Mouse (Mus musculus): Measurements from ENCODE around the gene Adck1. TPM values are rescaled to one million over a fixed set of nuclear protein-coding genes. Genes with fewer than 3 reads are reported as not detected.
A peak's percentile ranks its signal among the peaks of the same experiment; 100 is the strongest.
"Not testable (repeated sequence)": the region's sequence is repeated elsewhere in the genome, so short reads cannot be mapped to it uniquely, and the experiment has no call there.

The Adck1 gene
- polyA plus RNA-seq (2016; fragmentation: Nextera tagmentation; extraction: Ambion mirVana): 19.1 and 20.4 TPM in 2 replicates

DNA sequence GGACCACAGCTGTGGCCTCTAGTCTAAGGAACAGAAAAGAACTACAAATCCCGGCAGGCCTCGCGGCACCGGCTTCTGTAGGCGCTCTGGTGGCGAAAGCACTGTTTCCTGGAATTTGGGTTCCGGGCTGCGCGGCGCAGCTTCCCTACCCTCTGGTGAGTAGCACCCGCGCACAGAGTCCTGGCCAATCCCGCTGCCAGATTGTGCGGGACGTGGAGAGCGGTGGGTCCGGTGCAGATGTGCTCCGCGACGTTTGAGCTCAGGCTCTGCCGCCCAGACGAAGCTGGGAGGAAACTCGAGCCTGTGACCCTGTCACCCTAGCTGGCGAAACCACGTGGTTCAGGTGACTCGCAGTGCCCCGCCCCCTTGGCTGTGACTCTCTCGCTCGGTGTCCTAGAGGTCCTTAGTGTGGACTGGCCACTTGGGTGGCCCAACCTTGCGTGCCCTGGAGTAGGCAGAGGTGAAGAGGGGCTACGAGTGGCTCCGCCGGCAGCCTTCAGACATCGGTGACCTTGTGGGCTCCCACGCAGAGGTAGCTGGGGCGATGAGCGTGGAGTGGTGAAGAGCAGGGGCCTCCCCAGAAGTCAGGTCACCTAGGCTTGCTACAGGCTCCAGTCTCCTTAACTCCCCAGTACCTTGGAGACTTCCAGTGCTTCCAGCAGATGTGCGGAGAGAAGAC is at the start of gene Adck1:
Adck1 (plus strand) TSS at position 114 of the 679 bp plus-strand sequence.
- WGBS: under 1% methylated on average over 38 of the region's 38 CpGs
- peak; percentile 90 for DNase-seq (ENCODE audit: low spot score)
- Histone ChIP-seq H3K27me3 (ENCODE audit: insufficient read depth, poor library complexity, severe bottlenecking) (no peaks in the 10 kb centered on the region), H3K9me3 (no peaks in the 10 kb centered on the region), H3K4me3 (peak within 1 kb of the TSS; percentile 78), H3K36me3 (no peaks in the 10 kb centered on the region), H3K27ac (peak within 1 kb of the TSS; percentile 90), H3K4me1 (replicated peaks) (peaks cover 9% of the 10 kb centered on the region)

DNA sequence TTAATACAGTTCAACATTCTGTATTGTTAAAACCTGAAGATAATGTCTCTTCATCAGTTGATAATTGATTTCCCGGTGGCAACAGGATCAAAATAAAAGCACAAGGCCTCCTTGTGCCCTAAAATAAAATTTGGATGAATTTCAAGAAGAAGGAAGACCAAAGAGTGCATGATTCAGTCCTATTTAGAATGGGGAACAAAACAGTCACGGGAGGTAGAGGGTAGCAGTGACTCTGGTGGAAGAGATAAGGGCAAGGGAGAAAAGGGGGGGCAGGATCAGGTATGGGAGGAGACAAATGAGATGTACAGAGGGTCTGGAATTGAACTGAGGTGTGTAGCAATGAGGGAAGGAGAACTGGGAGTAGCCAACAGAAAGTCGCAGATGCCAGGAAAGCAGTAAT is 45.8 kb upstream of the Adck1 start:
- no peak overlapping the region for H3K4me3 ChIP-seq
- no peak for DNase-seq (ENCODE audit: low spot score)
- WGBS: 79% methylated on average over 3 of the region's 3 CpGs

DNA sequence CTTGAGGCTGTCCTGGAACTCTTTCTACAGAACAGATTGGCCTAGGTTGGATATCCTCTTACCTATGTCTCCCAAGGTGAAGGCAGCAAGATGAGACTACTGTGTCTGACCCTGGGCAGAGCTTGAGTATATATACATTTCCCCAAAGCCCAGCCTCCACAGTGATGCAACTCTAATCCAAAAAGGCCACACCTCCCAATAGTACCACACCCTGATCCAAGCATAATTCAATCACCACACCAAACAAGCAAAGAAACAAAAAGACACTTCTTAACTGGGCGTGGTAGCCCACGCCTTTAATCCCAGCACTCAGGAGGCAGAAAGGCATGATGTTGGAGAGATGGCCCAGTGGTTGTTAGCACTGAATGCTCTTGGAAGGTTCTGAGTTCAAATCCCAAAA is 36.4 kb upstream of the Adck1 start, which contains the start of gene Gm5039:
Gm5039 (minus strand) TSS at position 101 of the 400 bp plus-strand sequence.
- WGBS: 92% methylated on average over 2 of the region's 2 CpGs
- H3K27ac ChIP-seq: not testable (repeated sequence)

More for the DNA sequence above, 45.8 kb upstream of the Adck1 start:
- no peaks in the 10 kb centered on the region for H3K4me1 ChIP-seq (replicated peaks)
- peaks cover 3% of the 10 kb centered on the region; the same call in 1 of the 2 replicates for H3K9me3 ChIP-seq
- no peak overlapping the region for H3K27ac ChIP-seq
- no peaks in the 10 kb centered on the region for H3K27me3 ChIP-seq (ENCODE audit: insufficient read depth, poor library complexity, severe bottlenecking)
- H3K36me3 ChIP-seq: no peaks in the 10 kb centered on the region

GRCm38 (mm10) chr12:88336662-88337413 is 23.5 kb upstream of the Adck1 start:
- H3K27me3 ChIP-seq (ENCODE audit: insufficient read depth, poor library complexity, severe bottlenecking); H3K9me3 ChIP-seq; H3K27ac ChIP-seq; DNase-seq (ENCODE audit: low spot score); H3K4me3 ChIP-seq; H3K4me1 ChIP-seq (replicated peaks); H3K36me3 ChIP-seq: not testable (repeated sequence)
- 76% methylated on average over 4 of the region's 4 CpGs for WGBS

More for the DNA sequence above, 36.4 kb upstream of the Adck1 start, which contains the start of gene Gm5039:
- H3K36me3 ChIP-seq; DNase-seq (ENCODE audit: low spot score); H3K27me3 ChIP-seq (ENCODE audit: insufficient read depth, poor library complexity, severe bottlenecking); H3K4me3 ChIP-seq; H3K9me3 ChIP-seq; H3K4me1 ChIP-seq (replicated peaks): not testable (repeated sequence)

GRCm38 (mm10) chr12:88341286-88341685 is 19.1 kb upstream of the Adck1 start:
- H3K4me3 ChIP-seq; H3K4me1 ChIP-seq (replicated peaks); H3K36me3 ChIP-seq; H3K27me3 ChIP-seq (ENCODE audit: insufficient read depth, poor library complexity, severe bottlenecking); H3K27ac ChIP-seq; H3K9me3 ChIP-seq; DNase-seq (ENCODE audit: low spot score): not testable (repeated sequence)
- 53% methylated on average over 2 of the region's 2 CpGs for WGBS

DNA sequence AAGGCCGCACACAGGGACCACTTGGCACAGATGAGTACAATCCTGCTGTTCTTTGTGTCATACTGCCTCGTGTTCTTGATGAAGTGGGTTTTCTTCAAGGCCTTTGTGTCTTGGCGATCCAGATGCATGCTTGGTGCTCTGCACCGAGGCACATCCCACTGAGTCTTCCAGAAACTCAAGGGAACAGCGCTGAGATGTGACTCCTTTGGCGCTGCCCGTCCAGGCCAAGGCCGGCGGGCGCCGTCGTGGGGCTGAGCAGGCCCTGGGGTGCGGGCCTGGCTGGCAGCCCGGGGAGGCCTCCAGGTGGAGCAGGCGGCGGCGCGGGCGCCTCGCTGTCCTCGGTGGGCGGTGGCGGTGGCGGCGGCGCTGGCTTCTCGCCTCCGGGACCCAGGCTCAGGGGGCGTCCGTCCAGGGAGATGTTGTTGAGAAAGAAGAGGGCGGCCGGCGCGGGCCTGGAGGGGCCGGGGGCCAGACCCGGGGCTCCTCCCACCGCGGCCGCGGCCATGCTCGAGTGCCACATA is 6.1 kb upstream of the Adck1 start:
- peak overlapping the region; percentile 44 for H3K4me3 ChIP-seq
- no peaks in the 10 kb centered on the region for H3K27me3 ChIP-seq (ENCODE audit: insufficient read depth, poor library complexity, severe bottlenecking)
- peak overlapping the region; percentile 80 for H3K27ac ChIP-seq
- H3K9me3 ChIP-seq: no peaks in the 10 kb centered on the region
- no peaks in the 10 kb centered on the region for H3K36me3 ChIP-seq
- H3K4me1 ChIP-seq (replicated peaks): peaks cover 5% of the 10 kb centered on the region
- peak; percentile 12 for DNase-seq (ENCODE audit: low spot score)
- whole genome bisulfite sequencing: 22% methylated on average over 41 of the region's 41 CpGs

- WGBS: 52% methylated on average over 9 of the region's 9 CpGs
- Histone ChIP-seq H3K27ac (peak overlapping the region; percentile 90), H3K4me1 (replicated peaks) (peaks cover 9% of the 10 kb centered on the region), H3K27me3 (ENCODE audit: insufficient read depth, poor library complexity, severe bottlenecking) (no peaks in the 10 kb centered on the region), H3K4me3 (peak overlapping the region; percentile 78), H3K9me3 (no peaks in the 10 kb centered on the region), H3K36me3 (no peaks in the 10 kb centered on the region)
- DNase-seq (ENCODE audit: low spot score): no peak
Measured at GRCm38 (mm10) chr12:88361120-88361445, 729 bp downstream of the Adck1 start.

DNA sequence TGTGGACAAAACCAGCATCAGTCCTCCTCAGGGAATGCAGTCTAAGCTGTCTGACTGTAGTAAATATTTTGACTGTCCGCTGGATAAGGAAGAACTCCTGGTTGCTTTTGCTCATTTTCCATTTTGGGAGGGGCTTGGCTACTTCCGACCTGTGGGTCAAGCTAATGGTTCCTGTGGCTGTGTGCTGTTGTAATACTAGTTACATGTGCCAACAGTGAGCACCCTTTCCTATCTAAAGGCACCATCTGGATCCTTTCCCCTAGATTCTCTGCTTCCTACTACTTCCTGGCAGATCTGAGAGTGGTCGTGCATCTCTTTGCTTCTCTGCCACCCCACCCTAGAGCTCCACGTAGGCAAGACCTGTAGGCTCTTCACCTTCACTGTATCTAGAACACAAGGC is 7.3 kb downstream of the Adck1 start:
- Histone ChIP-seq H3K27ac (no peak overlapping the region), H3K9me3 (no peaks in the 10 kb centered on the region), H3K27me3 (ENCODE audit: insufficient read depth, poor library complexity, severe bottlenecking) (no peaks in the 10 kb centered on the region), H3K36me3 (no peaks in the 10 kb centered on the region), H3K4me1 (replicated peaks) (no peaks in the 10 kb centered on the region), H3K4me3 (no peak overlapping the region)
- no peak for DNase-seq (ENCODE audit: low spot score)
- 89% methylated on average over 4 of the region's 4 CpGs for WGBS

DNA sequence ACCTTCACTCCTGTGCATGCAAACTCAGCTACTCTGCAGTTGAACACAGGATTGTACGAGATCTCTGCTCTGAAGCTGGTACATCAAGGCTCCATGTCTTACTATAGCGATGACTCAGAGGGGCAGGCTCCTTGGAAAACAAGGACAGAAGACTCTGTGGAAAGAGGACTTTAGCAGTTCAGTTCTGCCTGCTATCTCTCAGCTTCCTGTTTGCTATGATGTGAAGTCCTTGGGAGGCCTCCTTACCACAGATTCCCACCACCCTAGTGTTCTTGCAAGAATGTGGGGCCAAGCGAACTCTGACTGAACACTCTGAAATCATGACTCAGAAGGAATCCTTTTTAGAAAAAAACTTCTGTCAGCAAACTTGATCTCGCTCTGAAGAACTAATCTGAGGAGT is 8.3 kb downstream of the Adck1 start:
- H3K4me3 ChIP-seq: no peak overlapping the region
- no peak for DNase-seq (ENCODE audit: low spot score)
- H3K27ac ChIP-seq: no peak overlapping the region
- H3K4me1 ChIP-seq (replicated peaks): no peaks in the 10 kb centered on the region
- H3K27me3 ChIP-seq (ENCODE audit: insufficient read depth, poor library complexity, severe bottlenecking): no peaks in the 10 kb centered on the region
- H3K36me3 ChIP-seq: no peaks in the 10 kb centered on the region
- no peaks in the 10 kb centered on the region for H3K9me3 ChIP-seq
- 86% methylated on average over 4 of the region's 4 CpGs for WGBS

DNA sequence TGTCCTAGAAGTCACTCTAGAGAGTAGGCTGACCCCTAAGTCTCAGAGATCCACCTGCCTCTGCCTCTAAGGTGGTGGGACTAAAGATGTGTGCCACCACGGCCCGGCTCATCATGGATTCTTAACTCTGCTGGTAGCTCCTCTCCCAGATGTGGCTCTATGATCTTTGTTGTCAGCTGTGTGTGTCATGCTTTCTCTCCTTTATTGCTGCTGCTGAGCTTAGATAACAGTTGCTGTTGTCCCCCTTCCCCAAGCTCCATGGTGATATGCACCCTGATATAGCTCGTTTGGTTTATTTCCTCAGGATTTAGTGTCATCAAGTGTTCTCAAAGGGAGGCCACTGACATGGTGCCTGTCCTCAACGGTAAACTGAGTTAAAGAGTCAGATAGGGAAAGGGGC is 9.3 kb downstream of the Adck1 start:
- not testable (repeated sequence) for H3K4me1 ChIP-seq (replicated peaks); H3K9me3 ChIP-seq; H3K27ac ChIP-seq; H3K36me3 ChIP-seq; H3K4me3 ChIP-seq; H3K27me3 ChIP-seq (ENCODE audit: insufficient read depth, poor library complexity, severe bottlenecking); DNase-seq (ENCODE audit: low spot score)
- WGBS: 87% methylated on average over 4 of the region's 4 CpGs

- not testable (repeated sequence) for H3K27me3 ChIP-seq (ENCODE audit: insufficient read depth, poor library complexity, severe bottlenecking); H3K4me1 ChIP-seq (replicated peaks); H3K36me3 ChIP-seq; H3K4me3 ChIP-seq; H3K9me3 ChIP-seq; H3K27ac ChIP-seq; DNase-seq (ENCODE audit: low spot score)
- 12% methylated on average over 1 of the region's 1 CpGs for WGBS
Measured at GRCm38 (mm10) chr12:88370321-88370720, 10.0 kb downstream of the Adck1 start.

DNA sequence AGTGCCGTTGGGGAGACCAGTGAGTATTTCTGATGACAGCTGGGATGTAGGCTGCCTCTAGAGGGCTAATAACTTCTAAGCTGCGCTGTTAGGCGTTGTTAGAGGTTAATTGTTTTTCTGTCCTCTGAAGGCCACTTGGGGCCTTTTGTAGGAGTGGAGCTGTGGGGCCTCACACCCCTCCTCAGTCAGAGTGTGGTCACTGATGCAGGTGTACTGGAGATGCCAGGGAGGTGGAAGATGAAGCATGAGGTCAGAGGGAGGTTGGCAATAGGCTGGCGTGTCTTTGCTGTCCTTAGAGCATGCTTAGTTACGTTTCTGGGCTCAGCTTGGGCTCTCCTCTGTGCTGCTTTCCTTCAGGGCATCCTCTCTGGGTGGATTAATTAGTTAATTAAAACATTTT is 11.7 kb downstream of the Adck1 start:
- 83% methylated on average over 5 of the region's 5 CpGs for WGBS
- H3K27me3 ChIP-seq (ENCODE audit: insufficient read depth, poor library complexity, severe bottlenecking): no peaks in the 10 kb centered on the region
- no peak overlapping the region for H3K4me3 ChIP-seq
- H3K36me3 ChIP-seq: no peaks in the 10 kb centered on the region
- H3K4me1 ChIP-seq (replicated peaks): peaks cover 2% of the 10 kb centered on the region; the same call in 1 of the 2 replicates
- no peak for DNase-seq (ENCODE audit: low spot score)
- H3K9me3 ChIP-seq: no peaks in the 10 kb centered on the region
- no peak overlapping the region for H3K27ac ChIP-seq

DNA sequence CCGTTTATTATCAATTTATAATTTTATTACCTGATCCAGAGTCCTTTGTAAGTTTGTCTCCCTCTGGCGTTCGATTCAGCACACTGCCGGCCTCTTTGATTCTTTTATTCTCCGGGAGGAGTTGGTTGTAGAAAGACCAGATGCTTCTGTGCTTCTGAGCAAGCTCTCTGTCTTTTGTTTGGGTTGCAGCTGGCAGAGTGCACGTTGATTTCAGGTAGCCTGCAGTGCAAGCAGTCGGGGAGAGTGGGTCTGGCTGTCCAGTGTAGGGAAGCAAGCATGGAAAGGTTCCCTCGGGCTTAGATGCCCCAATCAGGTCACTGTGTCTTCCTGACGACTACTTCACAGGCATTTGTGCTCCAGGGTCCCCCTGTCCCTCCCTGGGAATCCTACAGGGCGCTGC is 16.5 kb downstream of the Adck1 start:
- H3K9me3 ChIP-seq: no peaks in the 10 kb centered on the region
- DNase-seq (ENCODE audit: low spot score): peak; percentile 13

More for the DNA sequence above, 16.5 kb downstream of the Adck1 start:
- 35% methylated on average over 10 of the region's 10 CpGs for WGBS
- Histone ChIP-seq H3K27ac (peak overlapping the region; percentile 66), H3K36me3 (0 out of 2 replicates have a peak, but pooled peaks cover 7% of the 10 kb centered on the region), H3K4me3 (no peak overlapping the region), H3K4me1 (replicated peaks) (peaks cover 3% of the 10 kb centered on the region; the same call in 1 of the 2 replicates), H3K27me3 (ENCODE audit: insufficient read depth, poor library complexity, severe bottlenecking) (no peaks in the 10 kb centered on the region)
